Mouse (Mus musculus) frontal cortex, postnatal 14 days (tissue): ENCODE measurements around the gene Fam114a1.
A peak's percentile ranks its signal among the peaks of the same experiment; 100 is the strongest.

ENCODE experiments used
- DNase-seq, 2 experiments: peaks; one replicate each; pipeline ENCODE4 v3.0.0; 2022; ENCODE audit warnings: low spot score in 2 of 2

Gene Fam114a1

DNA sequence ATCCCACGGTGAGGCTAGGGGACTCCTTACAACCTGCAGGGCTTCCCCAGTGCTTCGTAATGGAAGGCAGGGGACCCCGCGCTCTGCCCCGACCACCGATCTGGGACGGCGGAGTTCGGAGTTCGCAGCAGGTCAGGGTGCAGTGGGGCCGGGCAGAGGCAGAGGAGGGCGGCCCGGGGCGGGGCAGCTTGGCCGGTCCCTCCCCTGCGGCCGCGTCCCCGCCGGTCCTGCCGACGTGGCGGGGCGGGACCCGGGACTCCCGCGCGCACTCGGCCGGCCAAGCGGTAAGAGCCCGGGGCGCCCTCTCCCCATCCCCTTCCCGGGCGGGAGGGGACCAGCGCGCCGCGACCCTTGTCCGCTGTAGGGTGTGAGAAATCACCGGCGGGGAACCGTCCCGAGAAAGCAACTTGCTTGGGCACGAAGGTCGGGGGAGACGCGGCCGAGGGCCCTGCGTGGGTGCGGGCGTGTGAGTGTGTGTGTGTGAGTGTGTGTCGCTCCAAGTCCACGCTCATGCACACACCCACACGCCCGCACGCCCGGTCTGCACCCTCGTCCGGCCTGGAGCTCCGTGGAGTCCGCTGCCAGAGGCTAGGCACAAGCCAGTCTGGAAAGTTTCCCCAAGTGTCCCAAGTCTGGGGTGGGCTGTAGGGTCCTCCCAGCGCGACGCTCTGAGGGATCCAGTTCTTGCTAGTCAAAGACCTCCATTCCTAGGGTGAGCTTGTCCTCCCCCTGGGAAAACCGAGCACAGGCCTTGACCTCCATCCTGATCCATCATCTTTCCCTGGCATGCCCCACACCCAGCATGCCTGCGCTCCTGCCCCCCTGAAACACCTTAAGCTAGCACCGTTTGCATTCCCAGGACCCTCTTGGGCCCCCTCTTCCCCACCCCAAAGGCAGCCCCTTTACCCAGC, at the start of gene Fam114a1:
Gene Fam114a1 (plus strand): TSS at position 211 of the 911 bp plus-strand sequence.
- no peak for DNase-seq

DNA sequence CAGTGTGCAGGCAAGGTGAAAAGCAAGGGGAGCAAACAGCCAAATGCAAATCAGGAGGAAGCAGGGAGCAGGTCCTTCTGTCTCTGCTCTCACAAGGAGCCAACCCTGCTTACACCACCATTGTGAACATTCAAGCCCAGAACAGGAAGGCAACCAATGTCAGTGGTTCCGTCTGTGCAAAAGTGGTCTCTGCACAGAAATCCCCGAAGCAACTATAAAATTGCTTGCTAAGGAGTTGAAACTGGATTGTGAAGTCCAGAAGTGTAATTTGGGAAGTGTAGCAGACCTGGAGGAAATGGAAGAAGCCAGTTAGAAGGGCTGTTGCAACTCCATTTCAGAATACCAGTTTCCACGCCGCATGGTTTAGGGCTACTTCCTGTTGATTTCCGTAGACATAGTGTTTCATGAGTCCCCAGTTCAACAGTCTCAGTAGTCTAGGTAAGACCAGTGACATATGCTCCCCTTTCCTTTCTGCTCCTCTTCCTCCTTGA, 46.9 kb upstream of the Fam114a1 start:
- DNase-seq = no peak

DNA sequence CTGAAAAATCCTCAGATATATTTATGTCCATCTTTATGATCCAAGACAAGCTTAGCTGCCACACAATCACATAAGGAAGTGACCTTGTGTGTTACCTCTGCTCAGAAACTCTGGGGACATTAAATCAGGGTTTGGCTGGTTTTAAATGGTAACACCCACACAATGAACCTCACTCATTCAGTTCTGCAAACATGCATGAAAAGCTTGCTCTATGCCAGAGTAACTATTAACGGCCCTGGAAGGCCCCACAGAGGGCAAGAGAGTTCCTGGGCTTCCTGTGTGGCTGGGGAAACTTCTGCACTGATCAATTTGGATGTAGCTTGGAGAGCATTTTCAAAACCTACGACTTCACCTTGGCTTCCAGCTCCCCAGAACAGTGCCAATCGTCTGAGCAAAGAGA, 37.7 kb upstream of the Fam114a1 start:
- no peak for DNase-seq

DNA sequence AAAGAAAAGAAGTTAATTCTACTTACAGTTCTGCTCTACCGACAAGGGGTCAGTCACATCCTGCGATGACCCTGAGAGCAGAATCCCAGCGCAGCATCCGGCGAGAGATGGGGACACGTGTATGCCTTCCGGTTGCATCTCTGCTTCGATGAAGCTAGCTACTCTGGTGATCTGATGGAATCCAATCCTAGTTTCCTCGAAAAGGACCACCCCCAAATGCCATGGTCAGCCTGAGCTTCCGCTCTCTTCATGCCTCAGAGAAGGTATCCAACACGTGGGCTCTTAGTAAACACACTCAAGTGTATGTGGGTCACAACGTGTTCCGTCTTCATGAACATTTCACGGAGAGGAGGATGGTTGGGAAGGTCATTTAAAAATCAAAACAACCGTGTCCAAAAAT, 37.1 kb upstream of the Fam114a1 start:
- DNase-seq = no peak

DNA sequence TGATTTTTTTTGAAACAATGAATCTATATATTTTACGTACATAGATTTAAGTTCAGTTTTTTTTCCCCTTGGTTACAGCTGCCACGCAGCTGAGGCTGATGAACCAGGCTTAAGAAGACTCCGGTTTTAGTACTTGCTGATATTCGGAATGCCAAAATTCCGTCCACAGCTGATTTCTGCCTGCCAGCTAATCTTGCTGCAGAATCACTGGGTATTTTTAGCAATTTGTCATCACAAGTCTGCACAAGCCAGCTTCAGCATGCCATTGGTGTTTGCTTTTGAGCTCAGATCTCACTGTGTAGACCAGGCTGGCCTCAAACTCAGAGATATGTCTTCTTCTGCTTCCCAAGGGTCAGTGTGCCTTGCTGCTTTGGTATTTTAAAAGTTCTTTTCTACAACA, 18.4 kb upstream of the Fam114a1 start:
- no peak for DNase-seq

DNA sequence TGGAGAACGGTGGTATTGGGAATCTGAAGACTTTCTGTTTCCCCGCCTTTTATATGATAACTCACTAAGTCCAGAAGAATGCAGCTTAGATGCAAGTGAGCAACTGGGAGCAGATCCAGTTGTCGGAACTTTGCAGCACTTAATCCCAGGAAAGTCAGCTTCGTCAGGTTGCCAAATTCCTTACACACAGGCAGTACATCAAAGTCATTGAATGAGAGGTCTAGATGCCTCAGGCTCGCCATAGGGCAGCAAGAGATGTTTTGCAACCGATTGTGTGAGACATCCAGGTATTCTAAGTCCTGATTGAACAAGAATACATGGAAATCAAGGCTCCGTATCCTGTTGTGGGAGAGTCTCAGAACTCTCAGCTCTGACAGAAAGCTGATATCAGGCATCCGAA, 14.9 kb upstream of the Fam114a1 start:
- no peak for DNase-seq

DNA sequence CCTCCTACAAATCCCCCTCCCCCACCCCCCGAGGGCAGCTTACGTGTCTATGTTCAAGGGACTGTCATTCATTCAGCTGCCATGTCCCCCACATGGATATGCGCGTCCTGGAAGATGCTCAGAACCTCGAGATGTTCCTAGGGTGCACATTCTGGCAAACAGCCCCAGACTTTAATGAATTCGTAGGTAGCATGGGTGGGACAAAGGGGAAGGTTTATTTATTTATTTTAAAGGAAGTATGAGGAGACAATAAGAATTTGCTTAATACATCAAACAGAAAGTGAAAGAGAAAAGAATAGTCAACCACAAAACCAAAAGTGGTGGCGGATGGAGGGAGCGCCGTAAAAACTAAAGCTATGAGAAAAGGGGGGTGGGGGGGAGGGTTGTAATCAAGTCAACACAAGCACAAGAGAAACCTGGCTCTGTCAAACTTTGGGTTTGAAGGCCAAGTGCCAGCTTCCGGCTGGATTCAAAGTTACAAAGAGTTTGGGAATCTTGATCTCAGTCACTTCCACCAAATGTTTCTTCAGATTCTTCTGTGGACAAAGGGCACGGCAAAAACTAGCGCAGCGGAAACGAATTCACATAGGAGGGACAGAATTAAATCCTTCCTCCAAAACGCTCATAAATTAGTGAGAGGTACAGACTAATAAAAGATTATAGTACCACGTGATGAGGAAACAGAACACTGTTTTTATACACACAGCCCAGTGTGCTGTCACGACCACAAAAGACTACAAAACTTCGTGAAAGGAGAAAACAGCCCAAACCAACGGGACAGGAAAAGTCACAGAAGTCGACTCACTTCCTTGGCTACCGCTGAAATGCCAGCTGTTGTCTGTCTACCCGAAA, 10.7 kb upstream of the Fam114a1 start:
- DNase-seq = no peak

DNA sequence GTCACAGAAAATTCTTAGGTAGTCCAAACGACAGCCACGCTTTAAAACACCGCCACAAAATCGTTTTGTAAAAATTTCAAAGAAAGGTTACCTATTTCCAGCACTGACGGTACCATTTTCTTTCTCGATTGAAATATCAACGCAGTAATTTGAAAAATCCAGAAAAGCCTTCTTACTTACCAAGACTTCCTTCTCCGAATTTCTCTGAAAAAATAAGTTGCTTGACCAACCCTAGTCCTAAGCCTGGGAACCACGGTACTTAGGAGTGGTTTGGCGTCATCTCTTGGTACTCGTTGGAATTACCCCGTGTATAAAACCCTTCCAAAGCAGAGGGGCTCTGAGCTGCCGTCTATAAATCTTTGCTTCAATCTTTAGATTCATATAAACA, 10.0 kb upstream of the Fam114a1 start, which contains the start of gene Tlr6:
Gene Tlr6 (minus strand): TSS at position 255 of the 388 bp plus-strand sequence.
- DNase-seq = peak in 1 of 2 experiments; percentile 49

DNA sequence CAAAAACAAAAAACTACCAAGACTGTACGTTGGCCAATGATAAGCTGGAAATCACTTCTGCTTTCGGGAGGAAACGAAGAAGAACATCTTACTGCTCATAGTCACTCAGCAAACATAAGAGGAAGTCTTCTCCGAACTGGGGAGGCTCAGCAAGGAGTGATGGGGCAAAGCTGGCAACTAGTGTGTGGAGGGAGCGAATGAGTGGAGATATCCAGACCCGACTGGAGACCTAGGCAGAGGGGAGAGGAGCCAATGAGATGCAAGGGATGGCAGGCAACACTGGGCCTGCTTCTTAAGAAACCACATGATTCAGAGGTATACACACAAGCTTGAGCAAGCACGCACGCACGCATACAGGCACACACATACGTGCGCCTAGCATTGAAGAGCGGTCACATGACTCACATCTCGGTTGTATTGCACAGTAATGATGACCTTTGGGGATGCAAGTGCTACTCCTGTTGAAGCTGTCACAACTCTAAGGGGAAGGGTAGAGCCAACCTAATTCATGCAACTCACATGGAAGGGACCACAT, 8.9 kb upstream of the Fam114a1 start:
- no peak for DNase-seq

DNA sequence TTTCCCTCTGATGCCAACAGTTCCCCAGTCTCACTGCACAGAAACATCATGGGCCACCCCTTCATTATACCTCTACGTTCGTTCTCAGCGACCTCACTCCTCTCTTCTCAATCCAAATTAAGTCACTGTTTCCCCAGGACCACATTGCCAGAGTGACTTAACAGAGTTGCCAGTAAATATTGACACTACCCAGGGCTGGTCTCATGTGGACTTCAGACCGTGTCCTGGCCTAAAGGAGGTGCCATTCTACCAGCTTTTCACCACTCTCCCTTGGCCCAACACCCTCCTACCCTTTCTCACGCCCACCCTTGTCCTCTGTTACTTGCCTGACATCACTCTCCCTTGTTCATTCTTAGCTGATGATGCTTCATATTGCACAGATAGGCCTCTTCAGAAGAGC, 6.6 kb upstream of the Fam114a1 start:
- no peak for DNase-seq

DNA sequence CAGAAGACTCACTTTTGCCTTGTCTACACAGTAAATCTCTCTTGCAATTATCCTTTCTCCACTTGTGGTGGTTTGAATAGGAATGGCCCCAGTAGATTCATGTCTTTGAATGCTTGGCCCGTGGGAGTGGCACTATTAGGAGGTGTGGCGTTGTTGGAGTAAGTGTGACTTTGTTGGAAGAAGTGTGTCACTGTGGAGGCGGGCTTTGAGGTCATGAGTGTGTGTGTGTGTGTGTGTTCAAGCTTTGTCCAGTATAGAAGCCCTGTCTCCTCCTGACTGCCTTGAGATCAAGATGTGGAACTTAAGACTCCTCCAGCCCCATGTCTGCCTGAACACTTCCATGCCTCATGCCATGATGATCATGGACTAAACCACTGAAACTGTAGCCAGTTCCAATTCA, 6.1 kb upstream of the Fam114a1 start:
- DNase-seq = no peak

DNA sequence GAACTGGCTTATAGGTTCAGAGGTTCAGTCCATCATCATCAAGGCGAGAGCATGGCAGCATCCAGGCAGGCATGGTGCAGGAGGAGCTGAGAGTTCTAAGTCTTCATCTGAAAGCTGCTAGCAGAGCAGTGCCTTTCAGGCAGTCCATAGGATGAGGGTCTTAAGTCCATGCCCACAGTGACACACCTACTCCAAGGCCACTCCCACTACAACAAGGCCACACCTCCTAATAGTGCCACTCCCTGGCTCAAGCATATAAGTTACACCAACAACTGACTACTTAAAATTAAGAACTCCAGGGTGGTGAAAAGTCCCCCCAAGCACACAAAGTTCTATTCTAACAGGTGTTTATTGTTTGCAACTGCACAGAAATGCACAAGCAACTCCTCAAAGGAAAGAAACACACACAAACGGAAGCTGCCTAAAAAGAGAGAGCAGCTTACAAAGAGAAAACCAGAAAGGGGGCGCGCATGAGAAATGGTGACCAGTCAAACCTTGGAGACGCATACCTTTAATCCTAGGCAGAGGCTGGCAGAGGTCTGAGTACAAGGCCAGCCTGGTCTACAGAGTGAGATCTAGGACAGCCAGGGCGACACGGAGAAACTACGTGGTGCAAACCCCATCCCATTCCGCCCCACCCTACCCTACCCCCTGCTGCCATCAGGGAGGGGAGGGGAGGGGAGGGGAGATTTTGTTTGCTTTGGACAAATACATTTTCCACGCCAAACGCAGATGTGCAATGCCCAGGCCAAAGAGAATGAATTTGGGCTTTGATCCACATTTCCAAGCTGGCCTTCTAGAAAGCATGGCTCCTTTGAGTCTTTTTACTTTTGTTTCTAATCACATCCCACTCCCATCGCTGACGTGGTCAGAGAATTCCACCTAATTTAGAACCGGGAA, 660 bp upstream of the Fam114a1 start:
- no peak for DNase-seq

DNA sequence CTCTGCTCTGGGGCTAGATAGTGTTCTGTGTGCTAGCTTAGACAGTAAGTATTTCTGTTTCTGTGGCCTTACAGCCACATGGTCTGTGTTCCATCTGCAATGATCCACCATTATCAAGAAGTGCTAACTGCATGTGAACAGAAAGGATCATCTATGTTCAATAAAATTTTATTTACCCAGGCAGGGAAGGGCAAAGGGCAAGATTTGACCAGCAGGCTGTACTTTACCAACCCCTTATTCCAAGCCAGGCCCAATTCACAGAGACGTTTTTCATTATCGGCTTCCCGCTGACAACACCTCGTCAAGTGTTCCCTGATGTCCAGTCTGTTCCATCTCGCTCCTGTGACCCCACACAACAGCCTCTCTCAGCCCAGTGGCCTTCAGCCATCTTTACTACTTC, 5.2 kb downstream of the Fam114a1 start:
- no peak for DNase-seq

DNA sequence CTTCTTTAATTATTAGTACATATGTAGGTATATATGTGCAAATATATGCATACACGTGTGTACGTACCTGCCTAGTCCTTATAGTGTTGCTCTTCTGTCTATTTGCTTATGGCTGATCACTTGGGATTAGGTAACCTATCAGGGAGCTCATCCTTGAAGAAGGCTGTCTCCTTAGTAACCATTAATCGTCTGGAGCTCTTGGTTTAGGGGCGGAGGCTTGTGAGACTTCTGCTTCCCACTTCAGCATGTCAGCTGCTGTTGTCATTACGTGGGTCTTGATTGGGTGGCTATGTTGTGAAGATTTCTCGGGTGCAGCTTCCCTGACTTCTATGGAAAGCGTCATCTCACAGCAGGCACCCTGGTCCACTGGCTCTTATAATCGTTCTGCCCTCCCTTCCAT, 7.3 kb downstream of the Fam114a1 start:
- DNase-seq = no peak

DNA sequence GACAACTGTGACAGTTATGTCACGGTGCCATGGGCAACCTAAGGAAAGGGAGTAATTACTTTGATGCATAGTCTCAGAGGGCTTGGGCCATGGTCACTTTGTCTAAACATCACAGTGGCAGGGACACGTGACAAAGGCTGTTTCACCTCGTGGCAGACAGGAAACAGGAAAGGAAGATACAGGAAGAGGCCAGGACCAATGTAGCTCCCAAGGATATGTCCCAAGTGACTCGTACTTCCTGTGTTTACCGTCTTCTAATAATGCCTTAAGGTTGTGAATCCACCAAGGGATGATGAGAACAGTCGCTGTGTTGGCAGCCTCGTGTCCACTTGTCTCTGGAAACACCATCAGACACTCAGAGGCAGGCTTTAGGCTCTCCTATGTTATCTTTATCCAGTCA, 16.1 kb downstream of the Fam114a1 start:
- no peak for DNase-seq

DNA sequence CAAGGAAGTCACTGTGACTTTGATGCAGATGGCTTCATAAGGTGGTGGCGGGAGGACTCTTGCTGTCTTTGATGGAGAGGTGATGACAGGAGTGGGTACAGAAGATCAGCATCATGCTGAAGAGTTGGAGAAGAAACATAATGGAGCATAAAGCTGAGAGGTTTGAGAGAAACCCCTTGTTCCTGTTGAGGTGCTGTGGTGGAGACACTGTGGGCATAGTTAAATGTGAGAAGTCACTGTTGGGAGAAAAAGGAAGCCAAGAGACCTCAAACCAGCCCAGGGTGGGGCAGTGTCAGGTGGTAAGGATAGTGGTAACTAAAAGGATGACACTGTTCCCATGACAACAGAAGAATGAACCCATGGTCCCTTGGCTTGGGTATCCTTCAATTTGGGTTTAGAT, 20.1 kb downstream of the Fam114a1 start:
- DNase-seq = no peak

DNA sequence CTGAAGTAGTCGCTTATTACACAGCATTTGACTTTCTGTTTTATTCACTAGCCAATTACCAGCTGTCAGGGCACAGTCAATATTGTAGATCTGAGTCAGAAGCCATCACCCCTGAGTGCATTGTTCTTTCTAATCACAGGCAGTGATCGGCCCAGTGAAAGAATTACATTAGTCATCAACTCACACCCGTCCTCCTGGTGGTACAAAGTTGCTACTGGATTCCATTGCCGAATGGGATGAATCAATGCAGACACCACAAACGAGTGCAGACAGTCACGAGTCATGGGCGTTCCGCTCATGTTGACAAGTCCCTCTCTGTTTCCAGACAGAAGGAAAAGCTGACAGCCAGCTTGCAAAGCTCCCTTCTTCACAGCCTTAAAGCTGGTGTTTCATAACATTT, 22.7 kb downstream of the Fam114a1 start:
- no peak for DNase-seq

DNA sequence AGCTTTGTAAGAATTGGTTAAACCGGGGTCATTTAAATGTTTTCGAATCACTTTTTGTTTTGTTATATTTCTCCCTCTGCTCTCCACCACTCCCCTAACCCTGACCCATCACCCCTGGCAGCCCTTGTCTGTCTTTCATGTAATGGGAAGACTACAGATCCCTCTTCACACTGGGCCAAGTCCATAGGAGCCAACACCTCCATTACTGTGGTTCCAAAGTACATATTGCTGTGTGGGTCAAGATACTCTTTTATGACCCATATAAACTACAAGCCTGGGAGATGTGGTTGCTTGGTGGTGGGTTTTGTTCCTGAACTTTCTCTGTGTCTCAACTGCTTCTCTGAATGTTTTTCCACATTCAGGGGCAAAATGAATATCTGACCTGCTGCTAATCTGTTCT, 25.5 kb downstream of the Fam114a1 start:
- DNase-seq = no peak

DNA sequence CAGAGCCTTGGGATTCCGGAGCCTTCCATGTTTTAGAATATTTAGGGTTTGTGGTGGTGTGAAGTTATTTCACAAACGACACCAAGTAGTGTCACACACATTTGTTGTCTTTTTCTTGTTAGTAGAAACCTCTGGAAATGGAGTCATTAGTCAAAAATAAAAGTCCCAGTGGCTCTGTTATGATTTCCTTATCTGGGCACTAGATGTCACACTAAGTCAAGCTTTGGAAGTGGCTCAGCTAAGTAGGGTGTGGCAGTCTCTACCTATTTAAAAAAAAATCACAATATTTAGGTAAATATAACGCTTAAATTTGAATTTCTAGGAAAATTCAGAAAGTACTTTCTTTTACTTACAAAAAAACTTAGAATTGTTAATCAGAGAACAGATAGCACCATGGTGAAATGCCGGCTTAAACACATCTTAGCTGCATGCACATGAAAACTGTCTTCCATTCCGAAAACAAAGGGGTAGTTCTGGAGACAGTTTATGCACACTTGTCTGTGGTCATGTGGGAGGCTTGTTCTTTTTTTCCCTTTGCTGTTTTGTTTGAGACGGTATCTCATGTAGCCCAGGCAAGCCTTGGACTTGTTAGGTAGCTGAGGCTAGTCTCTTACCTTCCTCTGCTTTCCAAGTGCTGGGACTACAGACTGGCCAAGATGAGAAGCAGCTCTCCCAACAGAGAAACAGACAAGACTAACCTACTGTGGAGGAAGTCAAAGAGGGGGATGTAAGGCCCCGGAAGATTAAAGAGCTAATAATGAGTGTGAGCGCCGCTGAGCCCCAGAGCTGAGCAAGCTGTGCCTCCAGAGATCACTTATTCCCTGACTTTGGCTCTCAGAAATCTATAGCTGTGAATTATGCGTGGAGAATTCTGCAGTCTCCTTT, 33.3 kb downstream of the Fam114a1 start:
- no peak for DNase-seq

DNA sequence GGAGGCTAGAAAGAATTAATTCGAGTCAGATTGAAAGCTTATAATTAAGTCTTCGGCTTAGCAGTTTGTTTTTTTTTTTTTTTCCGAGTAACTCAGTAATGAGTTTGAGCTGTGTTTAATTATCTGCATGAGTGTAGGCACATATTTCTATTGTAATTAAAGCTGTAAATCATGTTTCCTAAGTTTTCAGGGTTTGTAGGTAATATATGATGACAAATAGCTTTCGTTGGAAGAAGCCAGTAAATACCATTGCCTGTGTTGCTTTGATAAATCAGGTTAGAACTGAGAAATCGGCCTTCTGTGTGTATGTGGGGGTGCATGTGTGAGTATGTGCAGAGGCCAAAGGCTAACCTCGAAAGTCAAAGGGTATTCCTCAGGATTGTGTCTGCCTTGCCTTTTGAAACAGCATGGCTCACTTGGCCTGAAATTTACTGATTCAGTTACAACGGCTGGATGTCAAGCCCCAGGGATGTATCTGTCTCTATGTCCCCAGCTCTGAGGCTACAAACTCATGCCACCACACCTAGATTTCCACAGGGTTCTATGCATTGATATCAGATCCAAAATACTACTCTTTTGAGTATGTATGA, 34.2 kb downstream of the Fam114a1 start:
- no peak for DNase-seq
